Mouse (Mus musculus) 3134 (cell line): ENCODE data around the gene Ucp2.

ENCODE experiments used
- DNase-seq: peaks from one replicate; pipeline ENCODE4 v3.0.0-alpha.2; 2011; ENCODE audit warnings: low spot score; ENCODE audit not compliant: insufficient read length; ENCODE audit errors: extremely low read depth

The Ucp2 gene

GRCm38 (mm10) chr7:100549796-100550195 is 56.7 kb downstream of the Ucp2 start:
- no peak for DNase-seq

GRCm38 (mm10) chr7:100550338-100551007 is 57.3 kb downstream of the Ucp2 start:
- DNase-seq = no peak
